Mouse (Mus musculus) thymus, postnatal 36 days (tissue): Measurements from ENCODE around the gene Nfkbid.
"Not testable (repeated sequence)": the region's sequence is repeated elsewhere in the genome, so short reads cannot be mapped to it uniquely, and the experiment has no call there.

Experiments
- DNase-seq, 2 experiments: peaks; one replicate each; pipeline ENCODE4 v3.0.0; 2022; ENCODE audit warnings: mixed read lengths in 2 of 2

The Nfkbid gene

GRCm38 (mm10) chr7:30472411-30472810 lies 50.9 kb downstream of the Nfkbid start:
- peak; percentile 48 to 49 for DNase-seq

GRCm38 (mm10) chr7:30474999-30475398 lies 53.5 kb downstream of the Nfkbid start:
- DNase-seq: no peak

- not testable (repeated sequence) for DNase-seq
These were observed 54.6 kb downstream of the Nfkbid start for GRCm38 (mm10) chr7:30476136-30476535.

GRCm38 (mm10) chr7:30477415-30478381 lies 56.2 kb downstream of the Nfkbid start:
- no peak for DNase-seq
